Mouse (Mus musculus): ENCODE data around the gene Prex1.

Gene Prex1

GRCm38 (mm10) chr2:166685824-166686223 lies 27.8 kb downstream of the Prex1 start:
- DNase-seq (ENCODE audit: low spot score in 2 of 2), result no peak

- no peak for DNase-seq (ENCODE audit: low spot score in 2 of 2)
These were observed 29.6 kb downstream of the Prex1 start for GRCm38 (mm10) chr2:166683885-166684544.

- DNase-seq (ENCODE audit: low spot score in 2 of 2), result no peak
These were observed 30.8 kb downstream of the Prex1 start for GRCm38 (mm10) chr2:166682866-166683265.

- DNase-seq (ENCODE audit: low spot score in 2 of 2), result no peak
These were observed 34.5 kb downstream of the Prex1 start for GRCm38 (mm10) chr2:166678959-166679759.

- DNase-seq (ENCODE audit: low spot score in 2 of 2), result no peak
These were observed 36.7 kb downstream of the Prex1 start for GRCm38 (mm10) chr2:166676933-166677332.

- peak; percentile 66 to 68 for DNase-seq (ENCODE audit: low spot score in 2 of 2)
These were observed 37.1 kb downstream of the Prex1 start for GRCm38 (mm10) chr2:166676498-166676897.

GRCm38 (mm10) chr2:166675588-166676444 lies 37.8 kb downstream of the Prex1 start:
- DNase-seq (ENCODE audit: low spot score in 2 of 2), result no peak

GRCm38 (mm10) chr2:166674693-166675092 lies 38.9 kb downstream of the Prex1 start:
- no peak for DNase-seq (ENCODE audit: low spot score in 2 of 2)

GRCm38 (mm10) chr2:166673951-166674350 lies 39.7 kb downstream of the Prex1 start:
- DNase-seq (ENCODE audit: low spot score in 2 of 2), result no peak

GRCm38 (mm10) chr2:166672171-166672965 lies 41.3 kb downstream of the Prex1 start:
- no peak for DNase-seq (ENCODE audit: low spot score in 2 of 2)

- no peak for DNase-seq (ENCODE audit: low spot score in 2 of 2)
These were observed 42.0 kb downstream of the Prex1 start for GRCm38 (mm10) chr2:166671614-166672013.

- DNase-seq (ENCODE audit: low spot score in 2 of 2), result no peak
These were observed 42.6 kb downstream of the Prex1 start for GRCm38 (mm10) chr2:166671019-166671418.

- no peak for DNase-seq (ENCODE audit: low spot score in 2 of 2)
These were observed 43.7 kb downstream of the Prex1 start for GRCm38 (mm10) chr2:166669922-166670321.

GRCm38 (mm10) chr2:166667790-166668695 lies 45.6 kb downstream of the Prex1 start:
- peak in 1 of 2 experiments; percentile 65 for DNase-seq (ENCODE audit: low spot score in 2 of 2)

- no peak for DNase-seq (ENCODE audit: low spot score in 2 of 2)
These were observed 47.5 kb downstream of the Prex1 start for GRCm38 (mm10) chr2:166666175-166666574.

- no peak for DNase-seq (ENCODE audit: low spot score in 2 of 2)
These were observed 48.2 kb downstream of the Prex1 start for GRCm38 (mm10) chr2:166665244-166665922.

- peak in 1 of 2 experiments; percentile 75 for DNase-seq (ENCODE audit: low spot score in 2 of 2)
These were observed 49.1 kb downstream of the Prex1 start for GRCm38 (mm10) chr2:166664506-166664905.

- DNase-seq (ENCODE audit: low spot score in 2 of 2), result no peak
These were observed 50.2 kb downstream of the Prex1 start for GRCm38 (mm10) chr2:166663250-166663961.

GRCm38 (mm10) chr2:166662595-166663160 lies 51.0 kb downstream of the Prex1 start:
- DNase-seq (ENCODE audit: low spot score in 2 of 2), result no peak
